Mouse (Mus musculus): Measurements from ENCODE around the gene Lce1e. TPM values are rescaled to one million over a fixed set of nuclear protein-coding genes. Genes with fewer than 3 reads are reported as not detected.

Lce1e gene
- polyA plus RNA-seq, 1 experiment from 2014 or later = not detected

Other genes starting within 250 kb of the Lce1e start
- 69.5 and 186 TPM in 2 replicates for gene Sprr1a, start 223.2 kb downstream of the Lce1e start, polyA plus RNA-seq (2015; fragmentation: Nextera tagmentation; extraction: Ambion mirVana)
- gene Sprr4, start 208.6 kb downstream of the Lce1e start, polyA plus RNA-seq (2015; fragmentation: Nextera tagmentation; extraction: Ambion mirVana) = not detected in 2 replicates
- not detected in 2 replicates for gene 2310046K23Rik, start 174.6 kb downstream of the Lce1e start, polyA plus RNA-seq (2015; fragmentation: Nextera tagmentation; extraction: Ambion mirVana)
- 0.41 and 1.2 TPM in 2 replicates for gene Ivl, start 135.3 kb downstream of the Lce1e start, polyA plus RNA-seq (2015; fragmentation: Nextera tagmentation; extraction: Ambion mirVana)
- 0.67 TPM in 1 of 2 replicates, not detected in the other for gene Smcp, start 120.1 kb downstream of the Lce1e start, polyA plus RNA-seq (2015; fragmentation: Nextera tagmentation; extraction: Ambion mirVana)
- not detected in 2 replicates for gene 2210017I01Rik, start 101.6 kb downstream of the Lce1e start, polyA plus RNA-seq (2015; fragmentation: Nextera tagmentation; extraction: Ambion mirVana)
- gene Lce6a, start 87.4 kb downstream of the Lce1e start, polyA plus RNA-seq (2015; fragmentation: Nextera tagmentation; extraction: Ambion mirVana) = not detected in 2 replicates
- gene Lce1a1, start 60.8 kb downstream of the Lce1e start, polyA plus RNA-seq (2015; fragmentation: Nextera tagmentation; extraction: Ambion mirVana) = not detected in 2 replicates
- gene Lce1b, start 52.1 kb downstream of the Lce1e start, polyA plus RNA-seq (2015; fragmentation: Nextera tagmentation; extraction: Ambion mirVana) = not detected in 2 replicates
- gene Lce1a2, start 38.8 kb downstream of the Lce1e start, polyA plus RNA-seq (2015; fragmentation: Nextera tagmentation; extraction: Ambion mirVana) = not detected in 2 replicates
- not detected in 2 replicates for gene Lce1c, start 29.8 kb downstream of the Lce1e start, polyA plus RNA-seq (2015; fragmentation: Nextera tagmentation; extraction: Ambion mirVana)
- gene Lce1d, start 21.9 kb downstream of the Lce1e start, polyA plus RNA-seq (2015; fragmentation: Nextera tagmentation; extraction: Ambion mirVana) = not detected in 2 replicates
- gene Lce1f, start 11.3 kb upstream of the Lce1e start, polyA plus RNA-seq (2015; fragmentation: Nextera tagmentation; extraction: Ambion mirVana) = not detected in 2 replicates
- not detected in 2 replicates for gene Gm38119, start 30.0 kb upstream of the Lce1e start, polyA plus RNA-seq (2015; fragmentation: Nextera tagmentation; extraction: Ambion mirVana)
- not detected in 2 replicates for gene Lce1g, start 43.3 kb upstream of the Lce1e start, polyA plus RNA-seq (2015; fragmentation: Nextera tagmentation; extraction: Ambion mirVana)
- gene Lce1h, start 56.0 kb upstream of the Lce1e start, polyA plus RNA-seq (2015; fragmentation: Nextera tagmentation; extraction: Ambion mirVana) = not detected in 2 replicates
- gene Lce1i, start 69.8 kb upstream of the Lce1e start, polyA plus RNA-seq (2015; fragmentation: Nextera tagmentation; extraction: Ambion mirVana) = not detected in 2 replicates
- gene Lce1j, start 81.4 kb upstream of the Lce1e start, polyA plus RNA-seq (2015; fragmentation: Nextera tagmentation; extraction: Ambion mirVana) = not detected in 2 replicates
- not detected in 2 replicates for gene Lce1k, start 98.8 kb upstream of the Lce1e start, polyA plus RNA-seq (2015; fragmentation: Nextera tagmentation; extraction: Ambion mirVana)
- 0.05 TPM in 1 of 2 replicates, not detected in the other for gene Kprp, start 118.2 kb upstream of the Lce1e start, polyA plus RNA-seq (2015; fragmentation: Nextera tagmentation; extraction: Ambion mirVana)
- gene Lce1l, start 142.2 kb upstream of the Lce1e start, polyA plus RNA-seq (2015; fragmentation: Nextera tagmentation; extraction: Ambion mirVana) = not detected in 2 replicates
- not detected in 2 replicates for gene 2310050C09Rik, start 161.1 kb upstream of the Lce1e start, polyA plus RNA-seq (2015; fragmentation: Nextera tagmentation; extraction: Ambion mirVana)
- gene Lce3a, start 217.2 kb upstream of the Lce1e start, polyA plus RNA-seq (2015; fragmentation: Nextera tagmentation; extraction: Ambion mirVana) = 0.62 TPM in 1 of 2 replicates, not detected in the other
- gene Lce3b, start 223.9 kb upstream of the Lce1e start, polyA plus RNA-seq (2015; fragmentation: Nextera tagmentation; extraction: Ambion mirVana) = not detected in 2 replicates
- not detected in 2 replicates for gene Lce3c, start 235.4 kb upstream of the Lce1e start, polyA plus RNA-seq (2015; fragmentation: Nextera tagmentation; extraction: Ambion mirVana)
- gene Lce3d, start 248.3 kb upstream of the Lce1e start, polyA plus RNA-seq (2015; fragmentation: Nextera tagmentation; extraction: Ambion mirVana) = not detected in 2 replicates